Mouse (Mus musculus) spleen, adult 10 weeks (tissue): ENCODE measurements around the gene F8. TPM values are rescaled to one million over a fixed set of nuclear protein-coding genes. Genes with fewer than 3 reads are reported as not detected.

ENCODE experiments used
- polyA plus RNA-seq: library from polyadenylated mRNA; stranded (reverse); fragments of 350-450 nt; fragmentation: Illumina TruSeq; extraction: RNeasy Lipid Tissue Mini Kit (QIAGEN cat#74804); gene quantifications from one replicate; pipeline ENCODE4 v1.2.3, GENCODE M21; 2015; ENCODE audit warnings: low replicate concordance; ENCODE audit not compliant: insufficient read depth

F8 gene
- polyA plus RNA-seq: 3.7 TPM

DNA sequence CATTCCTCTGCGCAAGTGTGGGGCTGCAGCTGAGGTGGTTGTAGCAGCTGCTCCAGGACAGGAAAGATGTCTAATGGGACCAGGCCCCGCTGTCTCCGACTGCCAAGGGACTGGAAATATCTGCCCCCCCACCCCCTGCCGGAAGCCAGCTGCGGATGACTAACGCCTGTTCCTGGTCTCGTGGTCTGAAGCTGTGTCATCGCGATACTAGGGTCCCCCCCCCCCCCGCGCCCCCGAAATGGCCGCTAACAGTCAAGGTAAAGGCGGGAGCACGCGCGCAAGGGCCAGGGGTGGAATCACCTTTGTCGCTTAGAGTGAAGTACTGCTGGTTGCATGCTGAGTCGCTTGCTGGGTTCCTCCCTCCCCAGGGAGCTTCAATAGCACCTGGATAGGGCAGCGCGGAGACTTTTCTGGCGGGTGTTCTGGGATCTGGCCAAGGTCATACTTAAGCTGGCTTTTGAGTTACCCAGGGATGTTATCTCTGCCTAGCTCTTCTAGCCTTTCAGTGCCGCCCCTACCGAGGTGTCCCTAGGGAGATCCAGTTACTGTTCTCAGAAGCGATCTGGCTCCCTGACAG lies at the start of gene F8, which contains the start of gene Fundc2:
TSS of gene F8 (minus strand) at position 421 of the 577 bp plus-strand sequence.
TSS of gene Fundc2 (plus strand) at position 205 of the 577 bp plus-strand sequence.

DNA sequence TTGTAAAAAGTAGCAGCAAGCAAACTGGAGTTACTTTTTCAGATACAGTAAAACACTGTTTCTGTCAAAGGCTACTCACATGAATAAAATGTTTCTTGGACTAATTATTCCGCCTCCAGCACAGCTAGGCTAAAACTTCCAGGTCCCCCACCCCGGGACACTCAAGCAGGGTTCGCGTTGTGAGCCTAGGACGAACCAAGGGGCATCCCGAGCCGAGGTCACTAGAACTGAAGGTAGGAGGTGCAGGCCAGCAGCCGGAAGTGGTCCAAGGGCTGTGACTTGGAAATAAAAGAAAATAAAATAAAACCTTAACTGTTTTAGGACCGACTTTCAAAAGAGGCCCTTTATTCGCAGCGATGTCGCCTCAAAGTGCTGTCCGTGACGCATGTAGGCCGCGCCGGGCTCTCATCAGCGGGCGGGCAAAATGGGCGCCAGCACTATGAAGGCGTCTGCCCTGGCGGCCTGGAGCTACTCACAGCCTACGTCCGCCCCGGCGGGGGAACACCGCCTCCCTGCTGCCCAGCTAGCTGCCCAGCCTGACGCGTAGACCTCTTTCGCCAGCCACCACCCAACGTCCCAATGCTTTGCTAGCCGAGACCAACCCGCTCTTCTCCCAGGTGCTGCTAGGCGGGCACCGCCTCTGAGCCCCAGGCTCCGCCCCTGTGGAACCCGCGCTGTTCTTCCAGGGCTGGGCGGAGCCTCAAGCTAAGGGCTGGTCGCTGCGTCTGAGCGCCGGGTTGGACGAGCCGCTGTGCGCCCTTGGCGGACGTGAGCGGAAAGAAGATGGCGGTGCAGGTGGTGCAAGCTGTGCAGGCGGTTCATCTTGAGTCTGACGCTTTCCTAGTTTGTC lies 33.7 kb upstream of the F8 start, which contains the start of the genes Cmc4, Mtcp1 and Brcc3:
TSS of gene Cmc4 (minus strand) at position 649 of the 850 bp plus-strand sequence.
TSS of gene Mtcp1 (minus strand) at position 653 of the 850 bp plus-strand sequence.
TSS of gene Brcc3 (plus strand) at position 693 of the 850 bp plus-strand sequence.

DNA sequence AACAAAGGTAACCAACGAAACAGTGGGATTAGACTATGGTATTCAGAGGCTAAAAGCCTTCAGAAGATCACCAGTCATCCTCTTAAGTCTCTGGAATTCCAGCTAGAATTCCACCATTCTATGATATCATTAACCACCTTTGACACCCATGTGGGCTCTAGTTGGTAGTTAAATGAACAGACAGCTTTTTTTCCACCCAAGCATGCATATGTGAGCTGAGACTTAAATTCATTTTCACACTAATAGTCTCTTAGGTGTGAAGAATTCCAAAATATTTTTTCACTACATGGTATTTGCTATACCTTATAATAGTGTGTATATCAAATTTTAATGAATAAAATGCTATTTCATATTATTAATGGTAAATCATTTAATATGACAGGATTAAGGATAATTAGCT lies 218.7 kb downstream of the F8 start, which contains the start of gene Smim9:
TSS of gene Smim9 (minus strand) at position 101 of the 400 bp plus-strand sequence.

DNA sequence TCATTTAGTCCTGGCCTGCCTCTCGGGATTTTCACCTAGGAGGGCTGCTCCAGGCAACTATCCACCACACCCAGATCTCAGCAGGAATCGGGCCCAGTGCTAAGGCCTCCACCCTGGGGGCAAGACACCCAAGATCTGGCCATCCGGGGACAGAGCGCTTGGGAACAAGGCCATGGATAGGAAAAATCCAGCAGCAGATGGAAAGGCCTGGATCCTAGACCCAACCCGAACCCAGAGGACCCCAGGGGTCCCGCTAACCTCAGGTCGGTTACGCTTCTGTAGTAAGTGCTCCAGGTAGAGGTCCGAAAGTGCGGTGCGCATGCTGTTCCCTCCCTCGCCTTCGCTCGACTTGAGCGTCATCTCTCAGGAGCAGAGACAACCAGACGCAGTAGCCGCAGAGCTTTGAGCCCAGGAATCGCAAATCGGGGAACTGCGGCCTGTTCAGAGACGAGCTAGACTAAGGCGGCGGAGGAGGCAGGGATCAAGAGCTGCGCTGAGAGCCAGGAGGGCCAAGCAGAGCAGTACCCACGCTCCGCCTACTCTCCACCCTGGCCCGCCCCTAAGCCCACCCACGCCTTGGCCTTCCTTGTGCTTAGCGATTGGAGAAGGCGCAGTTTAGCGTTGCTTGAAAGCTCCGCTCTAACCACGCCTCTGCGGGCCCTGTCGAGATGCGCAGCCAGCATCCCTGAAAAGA lies 251.8 kb downstream of the F8 start, which contains the start of gene Mpp1:
TSS of gene Mpp1 (minus strand) at position 550 of the 694 bp plus-strand sequence.

Other genes starting within 250 kb of the F8 start
- gene Smim9, start 218.8 kb downstream of the F8 start, polyA plus RNA-seq: not detected
- gene Fundc2, start 216 bp downstream of the F8 start, polyA plus RNA-seq: 57.7 TPM
- 36.5 TPM for gene Cmc4, start 34.0 kb upstream of the F8 start, polyA plus RNA-seq
- gene Mtcp1, start 34.0 kb upstream of the F8 start, polyA plus RNA-seq: 29.6 TPM
- gene Brcc3, start 34.0 kb upstream of the F8 start, polyA plus RNA-seq: 46.8 TPM
- gene Vbp1, start 131.7 kb upstream of the F8 start, polyA plus RNA-seq: 111 TPM
- gene Rab39b, start 195.6 kb upstream of the F8 start, polyA plus RNA-seq: 0.55 TPM